Mouse (Mus musculus) CH12.LX (cell line): Measurements from ENCODE around the gene Epb41l2. TPM values are rescaled to one million over a fixed set of nuclear protein-coding genes. Genes with fewer than 3 reads are reported as not detected.

Experiments used
- DNase-seq: peaks from one replicate; pipeline ENCODE4 v3.0.0-alpha.2; 2013; ENCODE audit errors: extremely low read depth
- H3K27ac ChIP-seq: 2 replicates; pipeline ENCODE4 v1.5.1; 2012; ENCODE audit warnings: low read depth, mild to moderate bottlenecking, control low read depth, moderate library complexity; ENCODE audit not compliant: insufficient read depth
- H3K27me3 ChIP-seq: replicated peaks from 2 replicates; pipeline ENCODE3; 2012; ENCODE audit warnings: inconsistent platforms
- H3K36me3 ChIP-seq, 2 experiments: replicated peaks in 1 of 2; 2 replicates each; pipeline versions ENCODE3 to v1.6.1; 2012; ENCODE audit warnings: inconsistent platforms in 1 of 2, low read length in 1 of 2, mild to moderate bottlenecking in 1 of 2, mixed read lengths in 1 of 2, moderate library complexity in 1 of 2; ENCODE audit not compliant: control insufficient read depth in 1 of 2, insufficient read depth in 1 of 2
- H3K4me1 ChIP-seq, 2 experiments: 2 replicates each; pipeline ENCODE4 v1.6.1; 2012; ENCODE audit warnings: inconsistent platforms in 1 of 2, moderate library complexity in 1 of 2; ENCODE audit not compliant: insufficient read depth in 2 of 2, control insufficient read depth in 1 of 2
- H3K4me2 ChIP-seq: 2 replicates; pipeline ENCODE4 v1.6.1; 2012; ENCODE audit warnings: low read depth, mild to moderate bottlenecking, control low read depth; ENCODE audit not compliant: poor library complexity, insufficient read depth, severe bottlenecking
- H3K4me3 ChIP-seq, 3 experiments: fragments of 150-350 bp in 1 of 3; sonication (generic) in 1 of 3; replicated peaks in 1 of 3; 2 replicates each; pipeline versions ENCODE3 to v1.5.1; 2011 to 2012; ENCODE audit warnings: low read depth in 2 of 3, low read length in 2 of 3, mild to moderate bottlenecking in 2 of 3, moderate library complexity in 2 of 3, control low read depth in 1 of 3, improper control_type of control experiment in 1 of 3, inconsistent platforms in 1 of 3, mixed read lengths in 1 of 3; ENCODE audit not compliant: poor library complexity in 1 of 3
- H3K79me2 ChIP-seq: replicated peaks from 2 replicates; pipeline ENCODE4 v1.6.1; 2012; ENCODE audit warnings: mild to moderate bottlenecking, moderate library complexity; ENCODE audit not compliant: control insufficient read depth, poor library complexity, insufficient read depth, severe bottlenecking; ENCODE audit errors: extremely low read depth
- H3K9ac ChIP-seq: 2 replicates; pipeline ENCODE4 v1.6.1; 2012; ENCODE audit warnings: low read depth, mild to moderate bottlenecking, control low read depth, moderate library complexity; ENCODE audit not compliant: insufficient read depth
- H3K9me3 ChIP-seq: replicated peaks from 2 replicates; pipeline ENCODE3; 2012; ENCODE audit warnings: low read length, inconsistent platforms, mixed read lengths
- CHD2 ChIP-seq: IDR thresholded peaks from 2 replicates; pipeline ENCODE4 v1.6.1; 2011; ENCODE audit warnings: low read length, improper control_type of control experiment
- E2F4 ChIP-seq: IDR thresholded peaks from 2 replicates; pipeline ENCODE4 v1.6.1; 2011; ENCODE audit warnings: low read depth, low read length, improper control_type of control experiment; ENCODE audit not compliant: insufficient replicate concordance
- GABPA ChIP-seq: IDR thresholded peaks from 2 replicates; pipeline ENCODE4 v1.6.1; 2012; ENCODE audit warnings: low read depth, low read length, improper control_type of control experiment, inconsistent platforms; ENCODE audit not compliant: insufficient replicate concordance
- HCFC1 ChIP-seq: IDR thresholded peaks from 2 replicates; pipeline ENCODE4 v1.6.1; 2012; ENCODE audit warnings: low read depth, mild to moderate bottlenecking, inconsistent platforms, low read length, improper control_type of control experiment
- IRF4 ChIP-seq: IDR thresholded peaks from 2 replicates; pipeline ENCODE4 v1.6.1; 2014; ENCODE audit warnings: low read depth, mild to moderate bottlenecking, inconsistent platforms, low read length, improper control_type of control experiment
- JUN ChIP-seq: IDR thresholded peaks from 2 replicates; pipeline ENCODE4 v1.6.1; 2011; ENCODE audit warnings: low read depth, mild to moderate bottlenecking, low read length, improper control_type of control experiment, moderate library complexity; ENCODE audit not compliant: insufficient read depth
- KAT2A ChIP-seq: IDR thresholded peaks from 2 replicates; pipeline ENCODE4 v1.6.1; 2012; ENCODE audit warnings: low read length, improper control_type of control experiment, inconsistent platforms; ENCODE audit not compliant: insufficient replicate concordance
- MAFK ChIP-seq: IDR thresholded peaks from 2 replicates; pipeline ENCODE4 v1.6.1; 2011; ENCODE audit warnings: low read length, improper control_type of control experiment; ENCODE audit not compliant: insufficient replicate concordance
- MXI1 ChIP-seq: IDR thresholded peaks from 2 replicates; pipeline ENCODE4 v1.6.1; 2011; ENCODE audit warnings: mild to moderate bottlenecking, low read depth, low read length, improper control_type of control experiment
- NELFE ChIP-seq: IDR thresholded peaks from 2 replicates; pipeline ENCODE4 v1.6.1; 2011; ENCODE audit warnings: low read depth, low read length, improper control_type of control experiment
- POLR2A ChIP-seq: IDR thresholded peaks from 2 replicates; pipeline ENCODE4 v1.6.1; 2011; ENCODE audit warnings: low read depth, mild to moderate bottlenecking, improper control_type of control experiment, low read length
- POLR2AphosphoS2 ChIP-seq: IDR thresholded peaks from 2 replicates; pipeline ENCODE4 v1.6.1; 2011; ENCODE audit warnings: low read depth, low read length, improper control_type of control experiment
- RCOR1 ChIP-seq: conservative IDR thresholded peaks from 2 replicates; pipeline ENCODE4 v1.6.1; 2012; ENCODE audit warnings: low read depth, mild to moderate bottlenecking, inconsistent platforms, low read length, improper control_type of control experiment
- SMC3 ChIP-seq: IDR thresholded peaks from 2 replicates; pipeline ENCODE4 v1.6.1; 2011; ENCODE audit warnings: low read depth, low read length, improper control_type of control experiment
- TCF12 ChIP-seq: IDR thresholded peaks from 2 replicates; pipeline ENCODE4 v1.6.1; 2014; ENCODE audit warnings: low read depth, mild to moderate bottlenecking, inconsistent platforms, low read length, improper control_type of control experiment
- UBTF ChIP-seq: IDR thresholded peaks from 2 replicates; pipeline ENCODE4 v1.6.1; 2012; ENCODE audit warnings: low read depth, mild to moderate bottlenecking, inconsistent platforms, low read length, improper control_type of control experiment, moderate library complexity
- USF1 ChIP-seq: IDR thresholded peaks from 2 replicates; pipeline ENCODE4 v1.6.1; 2014; ENCODE audit warnings: low read depth, mild to moderate bottlenecking, inconsistent platforms, low read length, improper control_type of control experiment
- USF2 ChIP-seq: conservative IDR thresholded peaks from 2 replicates; pipeline ENCODE4 v1.6.1; 2011; ENCODE audit warnings: low read depth, low read length, improper control_type of control experiment
- ZC3H11A ChIP-seq: IDR thresholded peaks from 2 replicates; pipeline ENCODE4 v1.6.1; 2012; ENCODE audit warnings: low read depth, mild to moderate bottlenecking, inconsistent platforms, low read length, improper control_type of control experiment
- ZMIZ1 ChIP-seq: IDR thresholded peaks from 2 replicates; pipeline ENCODE4 v1.6.1; 2012; ENCODE audit warnings: low read depth, mild to moderate bottlenecking, inconsistent platforms, low read length, improper control_type of control experiment
- ZNF384 ChIP-seq: IDR thresholded peaks from 2 replicates; pipeline ENCODE4 v1.6.1; 2012; ENCODE audit warnings: low read depth, low read length, improper control_type of control experiment, inconsistent platforms
- dilution Hi-C: fragments of 300-500 bp; cut with MboI; formaldehyde crosslinking; loops from 2 replicates; pipeline ENCODE4 v1.14.3; 2020; ENCODE audit warnings: low sequenced_read_pairs; ENCODE audit not compliant: extremely low pct_unique_long_range_greater_than_20kb, extremely low pct_ligation_motif_present
- in situ Hi-C: fragments of 300-500 bp; cut with MboI; formaldehyde crosslinking; loops from 3 replicates; pipeline ENCODE4 v1.14.3; 2019; ENCODE audit warnings: low sequenced_read_pairs, low pct_ligation_motif_present, low pct_unique_long_range_greater_than_20kb, mixed read lengths
- polyA plus RNA-seq: library from polyadenylated mRNA; unstranded; fragments of >175 nt; gene quantifications from 2 replicates; pipeline ENCODE4 v1.2.1, GENCODE M21; 2012; ENCODE audit warnings: low read depth; ENCODE audit not compliant: insufficient read length
- total RNA-seq, 2 experiments: library from RNA; depleted of rRNA; stranded (reverse); fragments of 300-350 nt in 1 of 2; fragments of >200 nt in 1 of 2; gene quantifications; 2 replicates each; pipeline ENCODE4 v1.2.3; 2012 to 2014

Epb41l2 gene
- total and polyA plus RNA-seq, 3 experiments: 24.3 to 71.2 (median 28.4) TPM

DNA sequence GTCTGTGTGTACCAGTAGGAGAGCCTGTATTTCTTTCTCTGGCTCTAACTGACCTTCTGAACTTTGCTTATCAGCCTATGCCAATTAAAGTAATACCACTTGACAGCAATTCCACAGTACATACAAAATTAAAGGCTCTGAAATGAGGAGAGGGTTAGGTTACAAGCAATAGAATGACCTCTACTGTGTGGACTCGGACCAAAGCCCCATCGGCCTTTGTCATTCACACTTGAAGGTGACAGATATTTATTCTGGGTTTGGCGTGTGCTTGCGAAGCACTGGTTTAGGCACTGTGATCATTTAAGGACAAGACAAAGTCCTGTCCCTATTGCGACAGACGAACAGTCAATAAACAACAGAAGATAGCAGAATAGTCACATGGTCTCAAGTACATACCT lies 180.2 kb downstream of the Epb41l2 start:
- DNase-seq: no peak
- no peaks in the 10 kb centered on the region for H3K36me3 ChIP-seq
- no peak for TF ChIP-seq IRF4
- TF ChIP-seq ZNF384: no peak
- TF ChIP-seq USF1: no peak
- TF ChIP-seq USF2: no peak
- TF ChIP-seq POLR2A: no peak
- TF ChIP-seq MAFK: no peak
- TF ChIP-seq CHD2: no peak
- TF ChIP-seq JUN: no peak
- no peak for TF ChIP-seq MXI1
- TF ChIP-seq SMC3: no peak
- TF ChIP-seq POLR2AphosphoS2: no peak
- dilution Hi-C loops (no loop called here), in situ Hi-C loops (no loop called here)
- H3K9ac ChIP-seq: no peak overlapping the region
- no peaks in the 10 kb centered on the region for H3K4me1 ChIP-seq
- no peak overlapping the region for H3K27ac ChIP-seq
- no peak overlapping the region for H3K4me3 ChIP-seq
- H3K27me3 ChIP-seq: no peaks in the 10 kb centered on the region
- H3K4me2 ChIP-seq: no peak overlapping the region
- H3K79me2 ChIP-seq: no peaks in the 10 kb centered on the region
- H3K9me3 ChIP-seq: no peaks in the 10 kb centered on the region

DNA sequence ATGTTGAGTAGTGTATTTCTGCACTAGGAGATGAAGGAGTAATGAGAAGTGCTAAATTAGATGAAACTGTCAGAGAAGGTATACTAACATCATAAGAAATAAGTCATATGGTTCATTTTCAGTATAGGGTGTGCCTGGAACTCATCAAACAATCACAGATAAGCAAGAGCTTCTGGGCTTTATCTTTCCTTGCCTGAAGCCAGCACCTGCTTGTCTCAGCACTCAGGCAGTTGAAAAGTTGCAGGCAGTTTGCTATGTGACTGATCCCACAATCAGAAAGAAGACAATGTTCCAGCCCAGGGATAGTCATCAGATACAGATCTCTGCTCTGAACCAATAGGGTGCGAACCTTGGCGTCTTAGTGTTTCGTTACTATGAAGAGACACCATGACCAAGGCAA lies 181.5 kb downstream of the Epb41l2 start:
- no peak for TF ChIP-seq TCF12
- TF ChIP-seq USF1: no peak
- no peak for TF ChIP-seq IRF4
- TF ChIP-seq POLR2AphosphoS2: no peak
- TF ChIP-seq NELFE: no peak
- no peak for TF ChIP-seq JUN
- TF ChIP-seq RCOR1: no peak
- TF ChIP-seq E2F4: no peak
- no peak for TF ChIP-seq HCFC1
- no peak for TF ChIP-seq ZMIZ1
- TF ChIP-seq GABPA: no peak
- no peak for TF ChIP-seq SMC3
- TF ChIP-seq UBTF: no peak
- TF ChIP-seq POLR2A: no peak
- TF ChIP-seq ZC3H11A: no peak
- no peak for TF ChIP-seq KAT2A
- H3K79me2 ChIP-seq: no peaks in the 10 kb centered on the region
- no peak overlapping the region for H3K27ac ChIP-seq
- no peak for DNase-seq
- H3K4me3 ChIP-seq: no peak overlapping the region
- in situ Hi-C loops (no loop called here), dilution Hi-C loops (no loop called here)
- no peaks in the 10 kb centered on the region for H3K9me3 ChIP-seq
- H3K27me3 ChIP-seq: no peaks in the 10 kb centered on the region
- H3K4me1 ChIP-seq: no peaks in the 10 kb centered on the region
- H3K4me2 ChIP-seq: no peak overlapping the region
- H3K9ac ChIP-seq: no peak overlapping the region
- no peaks in the 10 kb centered on the region for H3K36me3 ChIP-seq
